Mouse (Mus musculus): Measurements from ENCODE around the gene Pdzph1. TPM values are rescaled to one million over a fixed set of nuclear protein-coding genes. Genes with fewer than 3 reads are reported as not detected.

The Pdzph1 gene
- polyA plus RNA-seq, 1 experiment from 2014 or later = not detected

- Histone ChIP-seq H3K9me3 (replicated peaks; ENCODE audit: control insufficient read depth, low read length) (no peaks in the 10 kb centered on the region), H3K27me3 (ENCODE audit: control insufficient read depth, insufficient read depth, low read length) (no peaks in the 10 kb centered on the region), H3K36me3 (ENCODE audit: control insufficient read depth, insufficient read depth, low read length) (no peaks in the 10 kb centered on the region), H3K4me2 (ENCODE audit: low read depth, low read length) (no peak overlapping the region), H3K9ac (ENCODE audit: low read length) (no peak overlapping the region), H3K4me3 (replicated peaks; ENCODE audit: low read length) (no peak overlapping the region), H3K4me1 (ENCODE audit: control insufficient read depth, insufficient read depth, low read length) (no peaks in the 10 kb centered on the region), H3K27ac (ENCODE audit: low read length) (no peak overlapping the region)
- no peak for ATAC-seq (ENCODE audit: insufficient read depth, low FRiP score)
- 67% methylated on average over 10 of the region's 10 CpGs for WGBS
Observed at GRCm38 (mm10) chr17:58924754-58925546, 66.2 kb downstream of the Pdzph1 start.

- no peak overlapping the region; the same call in 1 of the 2 replicates for H3K4me2 ChIP-seq (ENCODE audit: low read depth, low read length)
- H3K27ac ChIP-seq (ENCODE audit: low read length) = no peak overlapping the region
- ATAC-seq (ENCODE audit: insufficient read depth, low FRiP score) = no peak
- no peaks in the 10 kb centered on the region for H3K4me1 ChIP-seq (ENCODE audit: control insufficient read depth, insufficient read depth, low read length)
- H3K36me3 ChIP-seq (ENCODE audit: control insufficient read depth, insufficient read depth, low read length) = no peaks in the 10 kb centered on the region
- 43% methylated on average over 11 of the region's 11 CpGs for WGBS
- H3K9ac ChIP-seq (ENCODE audit: low read length) = no peak overlapping the region
- H3K9me3 ChIP-seq (replicated peaks; ENCODE audit: control insufficient read depth, low read length) = no peaks in the 10 kb centered on the region
- H3K4me3 ChIP-seq (replicated peaks; ENCODE audit: low read length) = no peak overlapping the region
- H3K27me3 ChIP-seq (ENCODE audit: control insufficient read depth, insufficient read depth, low read length) = no peaks in the 10 kb centered on the region
Observed at GRCm38 (mm10) chr17:58923901-58924476, 67.2 kb downstream of the Pdzph1 start.

- no peaks in the 10 kb centered on the region for H3K27me3 ChIP-seq (ENCODE audit: control insufficient read depth, insufficient read depth, low read length)
- H3K4me2 ChIP-seq (ENCODE audit: low read depth, low read length) = no peak overlapping the region
- H3K36me3 ChIP-seq (ENCODE audit: control insufficient read depth, insufficient read depth, low read length) = no peaks in the 10 kb centered on the region
- H3K9ac ChIP-seq (ENCODE audit: low read length) = no peak overlapping the region
- H3K9me3 ChIP-seq (replicated peaks; ENCODE audit: control insufficient read depth, low read length) = no peaks in the 10 kb centered on the region
- ATAC-seq (ENCODE audit: insufficient read depth, low FRiP score) = no peak
- no peak overlapping the region for H3K4me3 ChIP-seq (replicated peaks; ENCODE audit: low read length)
- H3K27ac ChIP-seq (ENCODE audit: low read length) = no peak overlapping the region
- H3K4me1 ChIP-seq (ENCODE audit: control insufficient read depth, insufficient read depth, low read length) = no peaks in the 10 kb centered on the region
- 72% methylated on average over 7 of the region's 7 CpGs for WGBS
Observed at GRCm38 (mm10) chr17:58923316-58923866, 67.8 kb downstream of the Pdzph1 start.

GRCm38 (mm10) chr17:58922821-58923220, 68.4 kb downstream of the Pdzph1 start:
- ATAC-seq (ENCODE audit: insufficient read depth, low FRiP score) = no peak
- Histone ChIP-seq H3K4me2 (ENCODE audit: low read depth, low read length) (no peak overlapping the region), H3K4me1 (ENCODE audit: control insufficient read depth, insufficient read depth, low read length) (no peaks in the 10 kb centered on the region), H3K4me3 (replicated peaks; ENCODE audit: low read length) (no peak overlapping the region), H3K9ac (ENCODE audit: low read length) (no peak overlapping the region), H3K27ac (ENCODE audit: low read length) (no peak overlapping the region), H3K27me3 (ENCODE audit: control insufficient read depth, insufficient read depth, low read length) (no peaks in the 10 kb centered on the region), H3K9me3 (replicated peaks; ENCODE audit: control insufficient read depth, low read length) (no peaks in the 10 kb centered on the region), H3K36me3 (ENCODE audit: control insufficient read depth, insufficient read depth, low read length) (no peaks in the 10 kb centered on the region)
- 74% methylated on average over 2 of the region's 2 CpGs for WGBS

- H3K4me3 ChIP-seq (replicated peaks; ENCODE audit: low read length) = no peak overlapping the region
- H3K27me3 ChIP-seq (ENCODE audit: control insufficient read depth, insufficient read depth, low read length) = no peaks in the 10 kb centered on the region
- no peak for ATAC-seq (ENCODE audit: insufficient read depth, low FRiP score)
- H3K9me3 ChIP-seq (replicated peaks; ENCODE audit: control insufficient read depth, low read length) = no peaks in the 10 kb centered on the region
- no peaks in the 10 kb centered on the region for H3K36me3 ChIP-seq (ENCODE audit: control insufficient read depth, insufficient read depth, low read length)
- H3K27ac ChIP-seq (ENCODE audit: low read length) = no peak overlapping the region
- 83% methylated on average over 4 of the region's 4 CpGs for WGBS
- H3K4me1 ChIP-seq (ENCODE audit: control insufficient read depth, insufficient read depth, low read length) = no peaks in the 10 kb centered on the region
- H3K4me2 ChIP-seq (ENCODE audit: low read depth, low read length) = no peak overlapping the region
- H3K9ac ChIP-seq (ENCODE audit: low read length) = no peak overlapping the region
Observed at GRCm38 (mm10) chr17:58919927-58920326, 71.2 kb downstream of the Pdzph1 start.

GRCm38 (mm10) chr17:58919061-58919460, 72.1 kb downstream of the Pdzph1 start:
- Histone ChIP-seq H3K27me3 (ENCODE audit: control insufficient read depth, insufficient read depth, low read length) (no peaks in the 10 kb centered on the region), H3K4me1 (ENCODE audit: control insufficient read depth, insufficient read depth, low read length) (no peaks in the 10 kb centered on the region), H3K9me3 (replicated peaks; ENCODE audit: control insufficient read depth, low read length) (no peaks in the 10 kb centered on the region), H3K4me3 (replicated peaks; ENCODE audit: low read length) (no peak overlapping the region), H3K4me2 (ENCODE audit: low read depth, low read length) (no peak overlapping the region; the same call in 1 of the 2 replicates), H3K9ac (ENCODE audit: low read length) (no peak overlapping the region), H3K36me3 (ENCODE audit: control insufficient read depth, insufficient read depth, low read length) (no peaks in the 10 kb centered on the region), H3K27ac (ENCODE audit: low read length) (no peak overlapping the region)
- WGBS = 13% methylated on average over 8 of the region's 8 CpGs
- ATAC-seq (ENCODE audit: insufficient read depth, low FRiP score) = peak; percentile 13; the same call in 1 of the 2 replicates

- Histone ChIP-seq H3K4me1 (ENCODE audit: control insufficient read depth, insufficient read depth, low read length) (no peaks in the 10 kb centered on the region), H3K4me2 (ENCODE audit: low read depth, low read length) (no peak overlapping the region), H3K9me3 (replicated peaks; ENCODE audit: control insufficient read depth, low read length) (no peaks in the 10 kb centered on the region), H3K27me3 (ENCODE audit: control insufficient read depth, insufficient read depth, low read length) (no peaks in the 10 kb centered on the region), H3K36me3 (ENCODE audit: control insufficient read depth, insufficient read depth, low read length) (no peaks in the 10 kb centered on the region), H3K4me3 (replicated peaks; ENCODE audit: low read length) (no peak overlapping the region), H3K27ac (ENCODE audit: low read length) (no peak overlapping the region), H3K9ac (ENCODE audit: low read length) (no peak overlapping the region)
- no peak for ATAC-seq (ENCODE audit: insufficient read depth, low FRiP score)
- WGBS = 75% methylated on average over 3 of the region's 3 CpGs
Observed at GRCm38 (mm10) chr17:58918539-58918938, 72.6 kb downstream of the Pdzph1 start.

GRCm38 (mm10) chr17:58911564-58911963, 79.6 kb downstream of the Pdzph1 start:
- Histone ChIP-seq H3K4me2 (ENCODE audit: low read depth, low read length) (no peak overlapping the region), H3K9me3 (replicated peaks; ENCODE audit: control insufficient read depth, low read length) (no peaks in the 10 kb centered on the region), H3K9ac (ENCODE audit: low read length) (no peak overlapping the region), H3K27ac (ENCODE audit: low read length) (no peak overlapping the region), H3K36me3 (ENCODE audit: control insufficient read depth, insufficient read depth, low read length) (no peaks in the 10 kb centered on the region), H3K4me3 (replicated peaks; ENCODE audit: low read length) (no peak overlapping the region), H3K27me3 (ENCODE audit: control insufficient read depth, insufficient read depth, low read length) (no peaks in the 10 kb centered on the region), H3K4me1 (ENCODE audit: control insufficient read depth, insufficient read depth, low read length) (no peaks in the 10 kb centered on the region)
- ATAC-seq (ENCODE audit: insufficient read depth, low FRiP score) = no peak
- WGBS = 69% methylated on average over 7 of the region's 7 CpGs

GRCm38 (mm10) chr17:58909061-58909661, 82.0 kb downstream of the Pdzph1 start:
- no peak overlapping the region for H3K4me3 ChIP-seq (replicated peaks; ENCODE audit: low read length)
- H3K27ac ChIP-seq (ENCODE audit: low read length) = no peak overlapping the region
- H3K9me3 ChIP-seq (replicated peaks; ENCODE audit: control insufficient read depth, low read length) = no peaks in the 10 kb centered on the region
- H3K4me1 ChIP-seq (ENCODE audit: control insufficient read depth, insufficient read depth, low read length) = no peaks in the 10 kb centered on the region
- no peak for ATAC-seq (ENCODE audit: insufficient read depth, low FRiP score)
- no peak overlapping the region for H3K4me2 ChIP-seq (ENCODE audit: low read depth, low read length)
- H3K36me3 ChIP-seq (ENCODE audit: control insufficient read depth, insufficient read depth, low read length) = no peaks in the 10 kb centered on the region
- 34% methylated on average over 8 of the region's 8 CpGs for WGBS
- no peaks in the 10 kb centered on the region for H3K27me3 ChIP-seq (ENCODE audit: control insufficient read depth, insufficient read depth, low read length)
- no peak overlapping the region for H3K9ac ChIP-seq (ENCODE audit: low read length)
